Mouse (Mus musculus): ENCODE results near the gene Mgat3.

Mgat3 gene

GRCm38 (mm10) chr15:80219211-80219610 lies 45.7 kb downstream of the Mgat3 start:
- in situ Hi-C loops (cut with MboI; ENCODE audit: unreplicated experiment in 2 of 2), result loop anchor here in 1 of 2 experiments (10.0 kb wide), 1 partner anchor 104 kb away; no protein-coding TSS in a partner anchor

GRCm38 (mm10) chr15:80219705-80220657 lies 46.5 kb downstream of the Mgat3 start:
- in situ Hi-C loops (cut with MboI; ENCODE audit: unreplicated experiment in 2 of 2), result loop anchor here (5.0 to 10.0 kb wide), 5 partner anchors 105 to 995 kb away; partner anchors contain the start of genes Rpl3 (in 2 of the 2), Syngr1 (in 2 of the 2), Gm49486 (in 1 of the 2) and Pick1 (in 1 of the 2)

GRCm38 (mm10) chr15:80221031-80221430 lies 47.5 kb downstream of the Mgat3 start:
- in situ Hi-C loops (cut with MboI; ENCODE audit: unreplicated experiment in 2 of 2), result loop anchor here (5.0 to 10.0 kb wide), 4 partner anchors 126 to 996 kb away; partner anchors contain the start of genes Rpl3 (in 2 of the 2), Syngr1 (in 2 of the 2), Gm49486 (in 1 of the 2) and Pick1 (in 1 of the 2)

DNA sequence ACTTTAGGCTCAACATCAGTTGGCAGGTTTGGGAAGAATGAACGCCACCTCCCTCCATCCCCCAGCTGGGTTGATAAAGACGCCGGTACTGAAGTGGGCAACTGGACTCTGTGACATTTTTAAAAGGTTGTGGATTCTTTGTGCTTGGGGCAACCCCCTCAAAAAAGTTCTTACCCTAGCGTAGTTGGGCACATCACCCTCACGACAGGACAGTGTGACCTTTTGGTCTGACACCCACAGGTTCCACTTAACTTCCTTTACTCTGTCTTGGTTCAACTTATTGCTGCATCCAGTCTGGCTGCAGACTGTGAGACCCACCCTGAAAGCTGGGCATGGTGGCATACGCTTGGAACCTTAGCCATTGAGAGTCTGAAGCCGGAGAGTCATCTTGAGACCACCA lies 50.2 kb downstream of the Mgat3 start:
- in situ Hi-C loops (cut with MboI; ENCODE audit: unreplicated experiment in 2 of 2), result loop anchor here (5.0 to 10.0 kb wide), 4 partner anchors 129 to 999 kb away; partner anchors contain the start of genes Rpl3 (in 2 of the 2), Syngr1 (in 2 of the 2), Gm49486 (in 1 of the 2) and Pick1 (in 1 of the 2)

- in situ Hi-C loops (cut with MboI; ENCODE audit: unreplicated experiment in 2 of 2), result loop anchor here (5.0 to 10.0 kb wide), 3 partner anchors 37 to 1000 kb away; partner anchors contain the start of genes Gm49486 (in 1 of the 2), Pick1 (in 1 of the 2), Rpl3 (in 1 of the 2) and Rps19bp1 (in 1 of the 2)
These were observed 51.7 kb downstream of the Mgat3 start for GRCm38 (mm10) chr15:80225208-80225607.

GRCm38 (mm10) chr15:80225796-80226195 lies 52.3 kb downstream of the Mgat3 start:
- in situ Hi-C loops (cut with MboI; ENCODE audit: unreplicated experiment in 2 of 2), result loop anchor here (5.0 to 10.0 kb wide), 3 partner anchors 37 to 1001 kb away; partner anchors contain the start of genes Gm49486 (in 1 of the 2), Pick1 (in 1 of the 2), Rpl3 (in 1 of the 2) and Rps19bp1 (in 1 of the 2)

- in situ Hi-C loops (cut with MboI; ENCODE audit: unreplicated experiment in 2 of 2), result loop anchor here (5.0 to 10.0 kb wide), 3 partner anchors 34 to 1003 kb away; partner anchors contain the start of genes Gm49486 (in 1 of the 2), Pick1 (in 1 of the 2), Rpl3 (in 1 of the 2) and Rps19bp1 (in 1 of the 2)
These were observed 54.7 kb downstream of the Mgat3 start for GRCm38 (mm10) chr15:80228071-80228800.

DNA sequence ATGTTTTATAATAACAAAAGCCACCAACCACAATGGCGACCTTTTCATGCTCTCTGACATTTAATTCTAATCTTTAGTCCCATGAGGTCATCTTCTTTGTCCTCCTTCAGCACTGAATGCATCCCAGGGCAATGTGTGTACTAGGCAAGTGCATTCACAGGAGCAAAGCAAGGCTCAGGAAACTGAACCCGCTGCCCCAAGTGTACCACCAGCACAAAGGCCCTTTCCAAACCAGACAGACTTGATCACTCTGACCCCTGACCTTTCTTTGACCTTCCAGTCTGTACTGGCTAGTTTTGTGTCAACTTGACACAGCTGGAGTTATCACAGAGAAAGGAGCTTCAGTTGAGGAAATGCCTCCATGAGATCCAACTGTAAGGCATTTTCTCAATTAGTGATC lies 58.8 kb downstream of the Mgat3 start:
- in situ Hi-C loops (cut with MboI; ENCODE audit: unreplicated experiment in 2 of 2), result no loop called here

GRCm38 (mm10) chr15:80233053-80233452 lies 59.5 kb downstream of the Mgat3 start:
- in situ Hi-C loops (cut with MboI; ENCODE audit: unreplicated experiment in 2 of 2), result no loop called here

GRCm38 (mm10) chr15:80233733-80234509 lies 60.4 kb downstream of the Mgat3 start, which contains the start of gene Mief1:
Mief1 (plus strand) TSS chr15:80234018.
- in situ Hi-C loops (cut with MboI; ENCODE audit: unreplicated experiment in 2 of 2), result no loop called here

GRCm38 (mm10) chr15:80235535-80235934 lies 62.0 kb downstream of the Mgat3 start, which contains the start of gene AC140267.1:
AC140267.1 (plus strand) TSS chr15:80235835.
- in situ Hi-C loops (cut with MboI; ENCODE audit: unreplicated experiment in 2 of 2), result no loop called here

- in situ Hi-C loops (cut with MboI; ENCODE audit: unreplicated experiment in 2 of 2), result no loop called here
These were observed 74.6 kb downstream of the Mgat3 start for GRCm38 (mm10) chr15:80248135-80248534.

- in situ Hi-C loops (cut with MboI; ENCODE audit: unreplicated experiment in 2 of 2), result no loop called here
These were observed 75.1 kb downstream of the Mgat3 start for GRCm38 (mm10) chr15:80248596-80248995.

DNA sequence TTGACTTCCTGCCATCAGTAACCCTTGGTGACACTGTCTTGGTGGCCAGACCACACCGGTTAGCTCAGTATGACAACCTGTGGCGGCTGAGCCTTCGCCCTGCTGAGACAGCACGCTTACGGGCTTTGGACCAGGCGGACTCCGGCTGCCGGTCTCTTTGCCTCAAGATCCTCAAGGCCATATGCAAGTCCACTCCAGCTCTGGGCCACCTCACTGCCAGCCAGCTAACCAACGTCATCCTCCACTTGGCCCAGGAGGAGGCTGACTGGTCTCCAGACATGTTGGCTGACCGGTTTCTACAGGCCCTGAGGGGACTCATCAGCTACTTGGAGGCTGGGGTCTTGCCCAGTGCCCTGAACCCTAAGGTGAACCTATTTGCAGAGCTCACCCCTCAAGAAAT lies 76.2 kb downstream of the Mgat3 start:
- in situ Hi-C loops (cut with MboI; ENCODE audit: unreplicated experiment in 2 of 2), result loop anchor here (25.0 kb wide), 2 partner anchors 688 to 1113 kb away; partner anchors contain the start of genes Adsl (in 1 of the 2) and Slc25a17 (in 1 of the 2)

DNA sequence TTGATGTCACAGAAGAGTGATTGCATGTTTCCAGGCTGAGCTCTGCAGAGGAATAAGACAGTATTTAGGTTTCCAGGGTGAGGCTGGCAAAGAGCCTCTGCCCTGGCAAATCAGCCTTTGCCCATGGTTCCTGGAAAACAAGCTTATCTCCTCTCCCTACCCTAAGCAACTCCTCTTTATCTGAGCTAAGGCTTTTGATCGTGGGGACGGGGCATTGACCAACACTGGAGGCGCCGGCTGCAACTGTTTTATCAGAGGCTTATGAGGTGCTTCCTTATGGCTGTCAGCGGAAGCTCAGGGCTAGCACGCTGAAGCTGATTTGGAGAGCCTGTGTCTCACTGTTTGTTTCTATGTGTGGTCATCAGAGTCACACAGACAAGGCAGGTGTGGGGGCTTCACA lies 77.1 kb downstream of the Mgat3 start:
- in situ Hi-C loops (cut with MboI; ENCODE audit: unreplicated experiment in 2 of 2), result loop anchor here (25.0 kb wide), 2 partner anchors 687 to 1112 kb away; partner anchors contain the start of genes Adsl (in 1 of the 2) and Slc25a17 (in 1 of the 2)

GRCm38 (mm10) chr15:80253530-80253929 lies 80.0 kb downstream of the Mgat3 start:
- in situ Hi-C loops (cut with MboI; ENCODE audit: unreplicated experiment in 2 of 2), result loop anchor here (25.0 kb wide), 2 partner anchors 684 to 1109 kb away; partner anchors contain the start of genes Adsl (in 1 of the 2) and Slc25a17 (in 1 of the 2)

- in situ Hi-C loops (cut with MboI; ENCODE audit: unreplicated experiment in 2 of 2), result loop anchor here (25.0 kb wide), 2 partner anchors 683 to 1108 kb away; partner anchors contain the start of genes Adsl (in 1 of the 2) and Slc25a17 (in 1 of the 2)
These were observed 80.7 kb downstream of the Mgat3 start for GRCm38 (mm10) chr15:80254207-80254606.

GRCm38 (mm10) chr15:80254847-80255645 lies 81.5 kb downstream of the Mgat3 start, which contains the start of gene Atf4:
Atf4 (plus strand) TSS chr15:80255184.
- in situ Hi-C loops (cut with MboI; ENCODE audit: unreplicated experiment in 2 of 2), result loop anchor here (25.0 kb wide), 2 partner anchors 682 to 1107 kb away; partner anchors contain the start of genes Adsl (in 1 of the 2) and Slc25a17 (in 1 of the 2)

Measured in v-Abl transformed pro-B cells (cell line).